Mouse (Mus musculus): Measurements from ENCODE around the gene Hk1. TPM values are rescaled to one million over a fixed set of nuclear protein-coding genes. Genes with fewer than 3 reads are reported as not detected.

Gene Hk1
- total RNA-seq (2014; rRNA removed) = 1.6 and 1.7 TPM in 2 replicates
- 1.4 TPM in 2 replicates for polyA plus RNA-seq (2012; rRNA removed)

GRCm38 (mm10) chr10:62379808-62380207 is at the start of gene Hk1:
Gene Hk1 (minus strand): TSS chr10:62379908.
- Histone ChIP-seq H3K27me3 (ENCODE audit: control insufficient read depth, insufficient read depth, low read length) (no peaks in the 10 kb centered on the region), H3K4me1 (ENCODE audit: control insufficient read depth, insufficient read depth, low read length) (no peaks in the 10 kb centered on the region), H3K27ac (replicated peaks; ENCODE audit: insufficient read depth, low read depth, low read length) (no peak within 1 kb of the TSS), H3K4me3 (ENCODE audit: insufficient read depth, low read depth, low read length) (no peak within 1 kb of the TSS), H3K79me2 (ENCODE audit: control insufficient read depth, insufficient read depth, low read length) (no peaks in the 10 kb centered on the region), H3K36me3 (ENCODE audit: control insufficient read depth, insufficient read depth, low read length) (no peaks in the 10 kb centered on the region), H3K9ac (ENCODE audit: low read depth, low read length) (no peak within 1 kb of the TSS)
- whole genome bisulfite sequencing = 56% methylated on average over 1 of the region's 1 CpGs
- TF ChIP-seq POLR2A (IDR thresholded peaks at IDR 0.05; ENCODE audit: extremely low read depth, insufficient read depth, low read length) (no peak), CTCF (IDR thresholded peaks at IDR 0.05; ENCODE audit: low read depth, low read length) (no peak)
- DNase-seq (ENCODE audit: extremely low read depth, low read depth, low spot score) = no peak

GRCm38 (mm10) chr10:62425081-62425871 is 45.6 kb upstream of the Hk1 start:
- no peak overlapping the region for H3K4me3 ChIP-seq (ENCODE audit: insufficient read depth, low read depth, low read length)
- no peak overlapping the region for H3K27ac ChIP-seq (replicated peaks; ENCODE audit: insufficient read depth, low read depth, low read length)
- H3K79me2 ChIP-seq (ENCODE audit: control insufficient read depth, insufficient read depth, low read length) = no peaks in the 10 kb centered on the region
- H3K4me1 ChIP-seq (ENCODE audit: control insufficient read depth, insufficient read depth, low read length) = no peaks in the 10 kb centered on the region
- no peaks in the 10 kb centered on the region for H3K27me3 ChIP-seq (ENCODE audit: control insufficient read depth, insufficient read depth, low read length)
- TF ChIP-seq CTCF (IDR thresholded peaks at IDR 0.05; ENCODE audit: low read depth, low read length) (no peak), POLR2A (IDR thresholded peaks at IDR 0.05; ENCODE audit: extremely low read depth, insufficient read depth, low read length) (no peak)
- 42% methylated on average over 9 of the region's 9 CpGs for WGBS
- no peak for DNase-seq (ENCODE audit: extremely low read depth, low read depth, low spot score)
- peaks cover 14% of the 10 kb centered on the region for H3K36me3 ChIP-seq (ENCODE audit: control insufficient read depth, insufficient read depth, low read length)
- no peak overlapping the region for H3K9ac ChIP-seq (ENCODE audit: low read depth, low read length)

GRCm38 (mm10) chr10:62422255-62422654 is 42.5 kb upstream of the Hk1 start, which contains the start of gene Hkdc1:
Gene Hkdc1 (minus strand): TSS chr10:62422491.
- H3K9ac ChIP-seq (ENCODE audit: low read depth, low read length) = no peak within 1 kb of the TSS
- H3K27ac ChIP-seq (replicated peaks; ENCODE audit: insufficient read depth, low read depth, low read length) = no peak within 1 kb of the TSS
- no peaks in the 10 kb centered on the region for H3K27me3 ChIP-seq (ENCODE audit: control insufficient read depth, insufficient read depth, low read length)
- TF ChIP-seq POLR2A (IDR thresholded peaks at IDR 0.05; ENCODE audit: extremely low read depth, insufficient read depth, low read length) (no peak), CTCF (IDR thresholded peaks at IDR 0.05; ENCODE audit: low read depth, low read length) (no peak)
- H3K79me2 ChIP-seq (ENCODE audit: control insufficient read depth, insufficient read depth, low read length) = no peaks in the 10 kb centered on the region
- H3K4me1 ChIP-seq (ENCODE audit: control insufficient read depth, insufficient read depth, low read length) = no peaks in the 10 kb centered on the region
- WGBS = 38% methylated on average over 15 of the region's 15 CpGs
- H3K4me3 ChIP-seq (ENCODE audit: insufficient read depth, low read depth, low read length) = no peak within 1 kb of the TSS
- no peak for DNase-seq (ENCODE audit: extremely low read depth, low read depth, low spot score)
- no peaks in the 10 kb centered on the region for H3K36me3 ChIP-seq (ENCODE audit: control insufficient read depth, insufficient read depth, low read length)

- H3K79me2 ChIP-seq (ENCODE audit: control insufficient read depth, insufficient read depth, low read length) = no peaks in the 10 kb centered on the region
- H3K4me1 ChIP-seq (ENCODE audit: control insufficient read depth, insufficient read depth, low read length) = no peaks in the 10 kb centered on the region
- H3K27me3 ChIP-seq (ENCODE audit: control insufficient read depth, insufficient read depth, low read length) = no peaks in the 10 kb centered on the region
- WGBS = 73% methylated on average over 3 of the region's 3 CpGs
- no peak overlapping the region for H3K27ac ChIP-seq (replicated peaks; ENCODE audit: insufficient read depth, low read depth, low read length)
- no peaks in the 10 kb centered on the region for H3K36me3 ChIP-seq (ENCODE audit: control insufficient read depth, insufficient read depth, low read length)
- H3K9ac ChIP-seq (ENCODE audit: low read depth, low read length) = no peak overlapping the region
- TF ChIP-seq CTCF (IDR thresholded peaks at IDR 0.05; ENCODE audit: low read depth, low read length) (no peak), POLR2A (IDR thresholded peaks at IDR 0.05; ENCODE audit: extremely low read depth, insufficient read depth, low read length) (no peak)
- no peak for DNase-seq (ENCODE audit: extremely low read depth, low read depth, low spot score)
- H3K4me3 ChIP-seq (ENCODE audit: insufficient read depth, low read depth, low read length) = no peak overlapping the region
These were observed 41.4 kb upstream of the Hk1 start for GRCm38 (mm10) chr10:62421127-62421526.

GRCm38 (mm10) chr10:62420399-62420798 is 40.7 kb upstream of the Hk1 start:
- 41% methylated on average over 6 of the region's 6 CpGs for WGBS
- no peak overlapping the region for H3K9ac ChIP-seq (ENCODE audit: low read depth, low read length)
- H3K4me3 ChIP-seq (ENCODE audit: insufficient read depth, low read depth, low read length) = no peak overlapping the region
- TF ChIP-seq CTCF (IDR thresholded peaks at IDR 0.05; ENCODE audit: low read depth, low read length) (no peak), POLR2A (IDR thresholded peaks at IDR 0.05; ENCODE audit: extremely low read depth, insufficient read depth, low read length) (no peak)
- H3K4me1 ChIP-seq (ENCODE audit: control insufficient read depth, insufficient read depth, low read length) = no peaks in the 10 kb centered on the region
- no peaks in the 10 kb centered on the region for H3K27me3 ChIP-seq (ENCODE audit: control insufficient read depth, insufficient read depth, low read length)
- no peak for DNase-seq (ENCODE audit: extremely low read depth, low read depth, low spot score)
- H3K27ac ChIP-seq (replicated peaks; ENCODE audit: insufficient read depth, low read depth, low read length) = no peak overlapping the region
- no peaks in the 10 kb centered on the region for H3K79me2 ChIP-seq (ENCODE audit: control insufficient read depth, insufficient read depth, low read length)
- H3K36me3 ChIP-seq (ENCODE audit: control insufficient read depth, insufficient read depth, low read length) = no peaks in the 10 kb centered on the region

- H3K36me3 ChIP-seq (ENCODE audit: control insufficient read depth, insufficient read depth, low read length) = no peaks in the 10 kb centered on the region
- no peak overlapping the region for H3K9ac ChIP-seq (ENCODE audit: low read depth, low read length)
- no peaks in the 10 kb centered on the region for H3K79me2 ChIP-seq (ENCODE audit: control insufficient read depth, insufficient read depth, low read length)
- H3K4me3 ChIP-seq (ENCODE audit: insufficient read depth, low read depth, low read length) = no peak overlapping the region
- H3K4me1 ChIP-seq (ENCODE audit: control insufficient read depth, insufficient read depth, low read length) = no peaks in the 10 kb centered on the region
- 85% methylated on average over 5 of the region's 5 CpGs for WGBS
- no peak for TF ChIP-seq POLR2A (IDR thresholded peaks at IDR 0.05; ENCODE audit: extremely low read depth, insufficient read depth, low read length)
- TF ChIP-seq CTCF (IDR thresholded peaks at IDR 0.05; ENCODE audit: low read depth, low read length) = no peak
- DNase-seq (ENCODE audit: extremely low read depth, low read depth, low spot score) = no peak
- no peaks in the 10 kb centered on the region for H3K27me3 ChIP-seq (ENCODE audit: control insufficient read depth, insufficient read depth, low read length)
- no peak overlapping the region for H3K27ac ChIP-seq (replicated peaks; ENCODE audit: insufficient read depth, low read depth, low read length)
These were observed 39.7 kb upstream of the Hk1 start for GRCm38 (mm10) chr10:62419422-62419821.
